Mouse (Mus musculus): ENCODE measurements around the gene Ryr2. TPM values are rescaled to one million over a fixed set of nuclear protein-coding genes. Genes with fewer than 3 reads are reported as not detected.
"Not testable (repeated sequence)": the region's sequence is repeated elsewhere in the genome, so short reads cannot be mapped to it uniquely, and the experiment has no call there.

Ryr2 gene
- polyA plus RNA-seq, 1 experiment from 2014 or later: 0.16 TPM

DNA sequence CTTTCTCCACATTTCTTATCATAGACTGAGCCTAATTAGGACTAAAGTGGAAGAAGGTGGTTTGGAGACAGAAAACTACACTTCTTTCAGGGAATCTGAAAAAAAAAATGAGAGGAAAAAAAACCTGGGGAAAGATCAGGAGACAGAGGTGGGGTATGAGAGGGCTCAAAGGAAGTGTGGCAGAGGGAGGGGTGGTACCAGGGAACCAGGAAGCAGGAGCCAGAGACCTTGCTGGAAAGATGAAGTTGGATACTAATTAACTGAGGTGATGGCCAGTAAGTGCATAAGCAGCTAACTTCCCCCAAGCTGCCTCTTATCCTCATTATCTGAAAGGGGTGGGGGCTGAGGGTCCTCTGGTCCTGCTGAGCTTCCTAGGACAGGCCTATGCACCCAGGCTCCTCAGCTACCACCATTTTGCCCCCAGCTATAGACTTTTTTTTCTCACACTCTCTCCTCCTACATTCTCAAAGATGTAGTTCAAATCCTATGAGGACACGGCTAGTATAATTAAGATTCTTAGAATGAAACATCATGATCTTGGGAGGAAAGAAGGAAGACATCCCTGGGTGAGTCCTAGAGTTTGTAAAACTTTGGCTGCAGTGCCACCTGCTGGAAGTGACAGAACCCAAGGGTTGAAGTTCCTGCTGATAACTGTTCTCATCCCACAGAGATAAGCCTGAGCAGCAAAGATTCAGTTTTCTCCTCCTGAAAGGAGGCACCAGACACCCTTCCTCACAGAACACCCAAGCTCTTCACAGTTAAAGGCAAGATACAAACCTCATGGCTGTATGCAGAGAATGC, 543.3 kb downstream of the Ryr2 start:
- WGBS (ENCODE audit: insufficient replicate concordance): 55% methylated on average over 1 of the region's 1 CpGs
- H3K9me3 ChIP-seq (ENCODE audit: low read length): no peaks in the 10 kb centered on the region
- H3K27me3 ChIP-seq (ENCODE audit: insufficient read depth, low read length): no peaks in the 10 kb centered on the region
- H3K4me3 ChIP-seq (ENCODE audit: low read depth, low read length): no peak overlapping the region
- H3K9ac ChIP-seq (replicated peaks): no peak overlapping the region
- TF ChIP-seq CTCF (IDR thresholded peaks at IDR 0.05; ENCODE audit: low read depth) (peak; percentile 58), EP300 (IDR thresholded peaks at IDR 0.05; ENCODE audit: low read depth) (no peak)
- DNase-seq (peak; percentile 26), ATAC-seq (no peak)
- no peaks in the 10 kb centered on the region for H3K4me1 ChIP-seq (ENCODE audit: insufficient read depth)
- no peaks in the 10 kb centered on the region for H3K36me3 ChIP-seq (replicated peaks; ENCODE audit: insufficient read depth, low read length)
- H3K4me2 ChIP-seq (ENCODE audit: low read depth, low read length): no peak overlapping the region
- no peak overlapping the region for H3K27ac ChIP-seq (ENCODE audit: low read depth)

DNA sequence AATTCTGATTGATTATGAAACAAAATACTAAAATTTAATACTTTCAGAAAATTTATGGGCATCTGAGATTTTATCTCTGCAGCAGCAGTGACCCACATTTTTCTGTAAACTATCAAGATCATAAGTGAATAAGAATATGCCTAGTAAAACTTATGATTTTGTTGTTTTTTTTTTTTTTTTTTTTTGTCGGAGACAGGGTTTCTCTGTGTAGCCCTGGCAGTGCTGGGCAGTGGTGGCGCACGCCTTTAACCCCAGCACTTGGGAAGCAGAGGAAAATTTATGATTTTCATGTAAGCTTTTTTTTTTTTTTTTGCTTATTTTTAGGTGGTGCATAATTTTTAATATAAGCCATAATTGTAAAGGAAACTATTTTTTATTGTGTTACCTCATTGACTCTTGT, 557.1 kb downstream of the Ryr2 start:
- DNase-seq (no peak), ATAC-seq (no peak)
- WGBS (ENCODE audit: insufficient replicate concordance): 69% methylated on average over 3 of the region's 3 CpGs
- Histone ChIP-seq H3K27ac (ENCODE audit: low read depth) (no peak overlapping the region), H3K9me3 (ENCODE audit: low read length) (no peaks in the 10 kb centered on the region), H3K9ac (replicated peaks) (no peak overlapping the region), H3K27me3 (ENCODE audit: insufficient read depth, low read length) (no peaks in the 10 kb centered on the region), H3K4me2 (ENCODE audit: low read depth, low read length) (no peak overlapping the region), H3K36me3 (replicated peaks; ENCODE audit: insufficient read depth, low read length) (no peaks in the 10 kb centered on the region), H3K4me1 (ENCODE audit: insufficient read depth) (no peaks in the 10 kb centered on the region), H3K4me3 (ENCODE audit: low read depth, low read length) (no peak overlapping the region)
- TF ChIP-seq CTCF (IDR thresholded peaks at IDR 0.05; ENCODE audit: low read depth) (no peak), EP300 (IDR thresholded peaks at IDR 0.05; ENCODE audit: low read depth) (no peak)

DNA sequence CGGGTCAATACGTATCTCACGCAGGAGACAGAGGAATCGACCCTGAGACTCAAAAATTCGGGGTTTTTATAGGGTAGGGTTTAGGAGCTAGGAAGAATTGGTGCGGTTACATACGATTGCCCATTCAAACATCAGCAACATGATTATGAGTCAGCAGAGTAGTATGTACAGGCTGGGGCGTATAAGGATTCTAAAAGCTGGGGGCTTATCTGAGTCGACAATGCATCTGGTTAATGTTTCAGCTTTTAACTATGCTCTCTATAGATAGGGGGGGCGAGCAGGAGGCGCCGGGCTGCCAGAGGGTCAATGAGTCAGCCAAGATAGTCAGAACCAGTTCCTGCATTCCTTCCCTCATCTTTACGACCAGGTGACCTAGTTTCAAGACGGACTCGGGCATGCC, 557.6 kb downstream of the Ryr2 start:
- not testable (repeated sequence) for H3K36me3 ChIP-seq (replicated peaks; ENCODE audit: insufficient read depth, low read length); H3K4me1 ChIP-seq (ENCODE audit: insufficient read depth); ATAC-seq; H3K27me3 ChIP-seq (ENCODE audit: insufficient read depth, low read length); H3K9me3 ChIP-seq (ENCODE audit: low read length); H3K27ac ChIP-seq (ENCODE audit: low read depth); H3K9ac ChIP-seq (replicated peaks); H3K4me2 ChIP-seq (ENCODE audit: low read depth, low read length); DNase-seq; H3K4me3 ChIP-seq (ENCODE audit: low read depth, low read length)
- 47% methylated on average over 15 of the region's 15 CpGs for WGBS (ENCODE audit: insufficient replicate concordance)

DNA sequence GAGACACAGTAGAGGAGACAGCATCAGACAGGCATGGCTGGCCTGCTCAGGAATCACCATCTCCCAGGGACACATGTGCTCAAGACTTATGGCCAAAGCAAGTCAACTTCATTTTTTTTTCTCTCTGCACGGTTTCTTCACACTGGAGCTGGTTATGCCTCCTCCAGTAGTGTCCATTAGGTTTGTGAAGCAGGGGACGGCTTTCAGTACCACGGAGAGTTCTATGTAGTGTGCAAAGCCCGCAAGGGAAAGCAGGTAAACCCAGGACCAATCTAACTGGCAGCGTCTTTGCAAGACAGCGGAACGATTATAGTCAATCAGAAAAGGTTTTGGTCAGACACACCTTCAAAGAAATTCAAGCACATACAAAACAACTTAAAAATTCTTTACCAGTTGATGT, 560.9 kb downstream of the Ryr2 start:
- Histone ChIP-seq H3K9me3 (ENCODE audit: low read length) (no peaks in the 10 kb centered on the region), H3K4me3 (ENCODE audit: low read depth, low read length) (no peak overlapping the region), H3K4me2 (ENCODE audit: low read depth, low read length) (no peak overlapping the region), H3K9ac (replicated peaks) (no peak overlapping the region), H3K4me1 (ENCODE audit: insufficient read depth) (no peaks in the 10 kb centered on the region), H3K27ac (ENCODE audit: low read depth) (no peak overlapping the region), H3K27me3 (ENCODE audit: insufficient read depth, low read length) (no peaks in the 10 kb centered on the region), H3K36me3 (replicated peaks; ENCODE audit: insufficient read depth, low read length) (no peaks in the 10 kb centered on the region)
- ATAC-seq: no peak
- no peak for DNase-seq
- no peak for TF ChIP-seq CTCF (IDR thresholded peaks at IDR 0.05; ENCODE audit: low read depth)
- no peak for TF ChIP-seq EP300 (IDR thresholded peaks at IDR 0.05; ENCODE audit: low read depth)
- 23% methylated on average over 7 of the region's 7 CpGs for WGBS (ENCODE audit: insufficient replicate concordance)

DNA sequence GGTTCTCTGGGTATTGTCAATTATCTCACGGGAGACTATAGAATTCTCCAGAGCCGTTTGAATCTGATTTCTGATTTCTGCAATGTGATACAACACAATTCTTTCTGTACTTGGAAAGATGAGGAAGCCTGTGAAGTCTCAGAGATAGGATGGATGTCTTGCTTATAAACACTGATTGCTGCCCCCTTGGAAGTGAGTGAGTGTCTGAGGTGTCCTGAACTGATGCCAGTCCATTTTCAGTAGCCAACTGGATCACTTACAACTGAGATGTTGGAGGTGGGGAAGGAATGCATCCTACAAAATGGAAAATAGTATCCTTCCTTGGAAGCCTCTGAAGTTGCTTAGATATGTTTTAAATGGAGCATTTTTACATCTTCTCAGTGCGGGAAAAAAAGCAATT, 564.2 kb downstream of the Ryr2 start:
- no peak for TF ChIP-seq EP300 (IDR thresholded peaks at IDR 0.05; ENCODE audit: low read depth)
- WGBS (ENCODE audit: insufficient replicate concordance): 61% methylated on average over 3 of the region's 3 CpGs

DNA sequence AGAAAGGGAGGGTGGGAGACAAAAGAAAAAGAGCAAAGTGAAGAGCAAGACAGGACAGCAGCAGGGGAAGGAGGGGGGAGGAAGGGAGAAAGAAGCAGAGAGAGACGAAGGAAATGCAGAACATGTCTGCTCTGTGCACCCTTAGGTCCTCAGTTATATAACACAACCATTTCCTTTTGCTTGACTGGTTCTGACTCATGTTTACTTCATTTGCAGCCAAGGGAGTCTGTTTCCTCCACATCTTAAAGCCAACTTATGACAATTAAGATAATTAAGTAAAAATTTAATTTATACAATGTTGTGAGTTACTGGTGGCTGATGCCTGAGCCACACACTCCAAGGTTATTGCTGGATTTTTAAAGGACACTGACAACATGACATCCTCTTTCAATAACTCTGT, 569.9 kb downstream of the Ryr2 start:
- H3K4me1 ChIP-seq (ENCODE audit: insufficient read depth): no peaks in the 10 kb centered on the region
- WGBS (ENCODE audit: insufficient replicate concordance): 23% methylated on average over 1 of the region's 1 CpGs
- no peak overlapping the region for H3K4me2 ChIP-seq (ENCODE audit: low read depth, low read length)
- H3K9me3 ChIP-seq (ENCODE audit: low read length): no peaks in the 10 kb centered on the region
- no peak for ATAC-seq
- TF ChIP-seq CTCF (IDR thresholded peaks at IDR 0.05; ENCODE audit: low read depth) (no peak), EP300 (IDR thresholded peaks at IDR 0.05; ENCODE audit: low read depth) (no peak)
- no peak overlapping the region for H3K27ac ChIP-seq (ENCODE audit: low read depth)
- no peak overlapping the region for H3K9ac ChIP-seq (replicated peaks)
- no peak overlapping the region for H3K4me3 ChIP-seq (ENCODE audit: low read depth, low read length)
- H3K27me3 ChIP-seq (ENCODE audit: insufficient read depth, low read length): no peaks in the 10 kb centered on the region
- DNase-seq: no peak
- no peaks in the 10 kb centered on the region for H3K36me3 ChIP-seq (replicated peaks; ENCODE audit: insufficient read depth, low read length)

More for the DNA sequence above, 564.2 kb downstream of the Ryr2 start:
- Histone ChIP-seq H3K4me2 (ENCODE audit: low read depth, low read length) (no peak overlapping the region), H3K36me3 (replicated peaks; ENCODE audit: insufficient read depth, low read length) (no peaks in the 10 kb centered on the region), H3K4me1 (ENCODE audit: insufficient read depth) (no peaks in the 10 kb centered on the region), H3K27ac (ENCODE audit: low read depth) (no peak overlapping the region), H3K9ac (replicated peaks) (no peak overlapping the region), H3K9me3 (ENCODE audit: low read length) (no peaks in the 10 kb centered on the region), H3K27me3 (ENCODE audit: insufficient read depth, low read length) (no peaks in the 10 kb centered on the region), H3K4me3 (ENCODE audit: low read depth, low read length) (no peak overlapping the region)
- DNase-seq (no peak), ATAC-seq (no peak)
